Mouse (Mus musculus): ENCODE results near the gene Gm11042. TPM values are rescaled to one million over a fixed set of nuclear protein-coding genes. Genes with fewer than 3 reads are reported as not detected.

Gm11042 gene
- polyA plus RNA-seq, 1 experiment from 2014 or later: not detected

- ATAC-seq: no peak
- Histone ChIP-seq H3K36me3 (ENCODE audit: control insufficient read depth, insufficient read depth, low read length) (no peaks in the 10 kb centered on the region), H3K4me2 (ENCODE audit: low read depth, low read length) (no peak overlapping the region), H3K4me1 (ENCODE audit: control insufficient read depth, insufficient read depth, low read length) (no peaks in the 10 kb centered on the region), H3K4me3 (ENCODE audit: low read length) (no peak overlapping the region), H3K27ac (ENCODE audit: low read length) (no peak overlapping the region), H3K9me3 (ENCODE audit: control insufficient read depth, low read length) (no peaks in the 10 kb centered on the region), H3K9ac (ENCODE audit: low read depth, low read length) (no peak overlapping the region), H3K27me3 (replicated peaks; ENCODE audit: control insufficient read depth, insufficient read depth, low read length) (no peaks in the 10 kb centered on the region; the same call in 1 of the 2 replicates)
- WGBS: 82% methylated on average over 6 of the region's 6 CpGs
Observed at GRCm38 (mm10) chr12:74329759-74330158, 13.6 kb upstream of the Gm11042 start.

- no peak for ATAC-seq
- no peaks in the 10 kb centered on the region for H3K4me1 ChIP-seq (ENCODE audit: control insufficient read depth, insufficient read depth, low read length)
- H3K36me3 ChIP-seq (ENCODE audit: control insufficient read depth, insufficient read depth, low read length): no peaks in the 10 kb centered on the region
- no peak overlapping the region for H3K9ac ChIP-seq (ENCODE audit: low read depth, low read length)
- WGBS: 85% methylated on average over 3 of the region's 3 CpGs
- no peaks in the 10 kb centered on the region; the same call in 1 of the 2 replicates for H3K27me3 ChIP-seq (replicated peaks; ENCODE audit: control insufficient read depth, insufficient read depth, low read length)
- no peak overlapping the region for H3K4me3 ChIP-seq (ENCODE audit: low read length)
- no peaks in the 10 kb centered on the region for H3K9me3 ChIP-seq (ENCODE audit: control insufficient read depth, low read length)
- no peak overlapping the region for H3K4me2 ChIP-seq (ENCODE audit: low read depth, low read length)
- H3K27ac ChIP-seq (ENCODE audit: low read length): no peak overlapping the region
Observed at GRCm38 (mm10) chr12:74326644-74327043, 10.4 kb upstream of the Gm11042 start.

GRCm38 (mm10) chr12:74321981-74322380 is 5.8 kb upstream of the Gm11042 start:
- Histone ChIP-seq H3K27ac (ENCODE audit: low read length) (no peak overlapping the region), H3K9ac (ENCODE audit: low read depth, low read length) (no peak overlapping the region), H3K27me3 (replicated peaks; ENCODE audit: control insufficient read depth, insufficient read depth, low read length) (no peaks in the 10 kb centered on the region), H3K9me3 (ENCODE audit: control insufficient read depth, low read length) (no peaks in the 10 kb centered on the region), H3K36me3 (ENCODE audit: control insufficient read depth, insufficient read depth, low read length) (no peaks in the 10 kb centered on the region), H3K4me2 (ENCODE audit: low read depth, low read length) (no peak overlapping the region), H3K4me3 (ENCODE audit: low read length) (no peak overlapping the region), H3K4me1 (ENCODE audit: control insufficient read depth, insufficient read depth, low read length) (no peaks in the 10 kb centered on the region)
- no peak for ATAC-seq
- 86% methylated on average over 5 of the region's 5 CpGs for WGBS

GRCm38 (mm10) chr12:74320318-74320717 is 4.1 kb upstream of the Gm11042 start:
- H3K27me3 ChIP-seq (replicated peaks; ENCODE audit: control insufficient read depth, insufficient read depth, low read length): no peaks in the 10 kb centered on the region
- H3K36me3 ChIP-seq (ENCODE audit: control insufficient read depth, insufficient read depth, low read length): no peaks in the 10 kb centered on the region
- H3K4me3 ChIP-seq (ENCODE audit: low read length): no peak overlapping the region

GRCm38 (mm10) chr12:74316989-74317759 is 980 bp upstream of the Gm11042 start:
- H3K9ac ChIP-seq (ENCODE audit: low read depth, low read length): peak overlapping the region; percentile 69
- H3K4me1 ChIP-seq (ENCODE audit: control insufficient read depth, insufficient read depth, low read length): no peaks in the 10 kb centered on the region
- H3K27me3 ChIP-seq (replicated peaks; ENCODE audit: control insufficient read depth, insufficient read depth, low read length): no peaks in the 10 kb centered on the region
- H3K27ac ChIP-seq (ENCODE audit: low read length): 0 out of 2 replicates have a peak overlapping the region, but pooled peaks have one; percentile 18
- H3K4me3 ChIP-seq (ENCODE audit: low read length): peak overlapping the region; percentile 57
- WGBS: 10% methylated on average over 15 of the region's 15 CpGs
- no peaks in the 10 kb centered on the region for H3K9me3 ChIP-seq (ENCODE audit: control insufficient read depth, low read length)
- no peaks in the 10 kb centered on the region for H3K36me3 ChIP-seq (ENCODE audit: control insufficient read depth, insufficient read depth, low read length)
- H3K4me2 ChIP-seq (ENCODE audit: low read depth, low read length): peak overlapping the region; percentile 73
- peak; percentile 89 for ATAC-seq

More at GRCm38 (mm10) chr12:74320318-74320717, 4.1 kb upstream of the Gm11042 start:
- Histone ChIP-seq H3K4me2 (ENCODE audit: low read depth, low read length) (no peak overlapping the region), H3K4me1 (ENCODE audit: control insufficient read depth, insufficient read depth, low read length) (no peaks in the 10 kb centered on the region), H3K9ac (ENCODE audit: low read depth, low read length) (no peak overlapping the region), H3K27ac (ENCODE audit: low read length) (no peak overlapping the region), H3K9me3 (ENCODE audit: control insufficient read depth, low read length) (no peaks in the 10 kb centered on the region)
- 13% methylated on average over 10 of the region's 10 CpGs for WGBS
- ATAC-seq: no peak

- H3K4me1 ChIP-seq (ENCODE audit: control insufficient read depth, insufficient read depth, low read length): no peaks in the 10 kb centered on the region
- H3K9me3 ChIP-seq (ENCODE audit: control insufficient read depth, low read length): no peaks in the 10 kb centered on the region
- no peak overlapping the region for H3K27ac ChIP-seq (ENCODE audit: low read length)
- H3K27me3 ChIP-seq (replicated peaks; ENCODE audit: control insufficient read depth, insufficient read depth, low read length): no peaks in the 10 kb centered on the region
- H3K4me3 ChIP-seq (ENCODE audit: low read length): no peak overlapping the region
- 39% methylated on average over 2 of the region's 2 CpGs for WGBS
- no peak overlapping the region for H3K9ac ChIP-seq (ENCODE audit: low read depth, low read length)
- ATAC-seq: no peak
- no peaks in the 10 kb centered on the region for H3K36me3 ChIP-seq (ENCODE audit: control insufficient read depth, insufficient read depth, low read length)
- no peak overlapping the region for H3K4me2 ChIP-seq (ENCODE audit: low read depth, low read length)
Observed at GRCm38 (mm10) chr12:74315221-74315620, 973 bp downstream of the Gm11042 start.

- Histone ChIP-seq H3K27me3 (replicated peaks; ENCODE audit: control insufficient read depth, insufficient read depth, low read length) (no peaks in the 10 kb centered on the region), H3K27ac (ENCODE audit: low read length) (no peak overlapping the region), H3K4me1 (ENCODE audit: control insufficient read depth, insufficient read depth, low read length) (no peaks in the 10 kb centered on the region), H3K36me3 (ENCODE audit: control insufficient read depth, insufficient read depth, low read length) (no peaks in the 10 kb centered on the region), H3K4me2 (ENCODE audit: low read depth, low read length) (no peak overlapping the region), H3K9me3 (ENCODE audit: control insufficient read depth, low read length) (no peaks in the 10 kb centered on the region), H3K4me3 (ENCODE audit: low read length) (no peak overlapping the region), H3K9ac (ENCODE audit: low read depth, low read length) (no peak overlapping the region)
- WGBS: 82% methylated on average over 3 of the region's 3 CpGs
- no peak for ATAC-seq
Observed at GRCm38 (mm10) chr12:74312611-74313010, 3.6 kb downstream of the Gm11042 start.

- Histone ChIP-seq H3K9ac (ENCODE audit: low read depth, low read length) (no peak overlapping the region), H3K27ac (ENCODE audit: low read length) (no peak overlapping the region), H3K36me3 (ENCODE audit: control insufficient read depth, insufficient read depth, low read length) (no peaks in the 10 kb centered on the region), H3K9me3 (ENCODE audit: control insufficient read depth, low read length) (no peaks in the 10 kb centered on the region), H3K27me3 (replicated peaks; ENCODE audit: control insufficient read depth, insufficient read depth, low read length) (no peaks in the 10 kb centered on the region), H3K4me3 (ENCODE audit: low read length) (no peak overlapping the region), H3K4me1 (ENCODE audit: control insufficient read depth, insufficient read depth, low read length) (no peaks in the 10 kb centered on the region), H3K4me2 (ENCODE audit: low read depth, low read length) (no peak overlapping the region)
- 70% methylated on average over 9 of the region's 9 CpGs for WGBS
- ATAC-seq: no peak
Observed at GRCm38 (mm10) chr12:74303418-74304294, 12.5 kb downstream of the Gm11042 start.

- 73% methylated on average over 6 of the region's 6 CpGs for WGBS
- no peak for ATAC-seq
- Histone ChIP-seq H3K27me3 (replicated peaks; ENCODE audit: control insufficient read depth, insufficient read depth, low read length) (0 out of 2 replicates have a peak, but pooled peaks cover 2% of the 10 kb centered on the region), H3K27ac (ENCODE audit: low read length) (no peak overlapping the region), H3K4me1 (ENCODE audit: control insufficient read depth, insufficient read depth, low read length) (no peaks in the 10 kb centered on the region), H3K4me3 (ENCODE audit: low read length) (no peak overlapping the region), H3K4me2 (ENCODE audit: low read depth, low read length) (no peak overlapping the region), H3K9me3 (ENCODE audit: control insufficient read depth, low read length) (no peaks in the 10 kb centered on the region), H3K9ac (ENCODE audit: low read depth, low read length) (no peak overlapping the region), H3K36me3 (ENCODE audit: control insufficient read depth, insufficient read depth, low read length) (no peaks in the 10 kb centered on the region)
Observed at GRCm38 (mm10) chr12:74301559-74301958, 14.6 kb downstream of the Gm11042 start.
